ENCODE assay signal across 8 mouse cellular contexts in genomic region chr11:70220731-70221602, GRCm38 (mm10). TPM values are rescaled to one million over a fixed set of nuclear protein-coding genes. Genes with fewer than 3 reads are reported as not detected.
DNase-seq lines count a peak whose midpoint lies in the region; ATAC-seq and TF ChIP-seq lines count a peak whose summit lies in the region.

Gene Slc16a13, minus strand, starts transcription at chr11:70221064.

- peaks cover 40% of the 10 kb centered on the region for H3K4me1 ChIP-seq in bone marrow macrophage, adult 2 months (ENCODE audit: control insufficient read depth, insufficient read depth, low read length)
- peaks cover 28% of the 10 kb centered on the region for H3K4me1 ChIP-seq in embryonic facial prominence, embryonic 15.5 days
- H3K4me1 ChIP-seq in limb, embryonic 13.5 days = peaks cover 31% of the 10 kb centered on the region
- H3K4me1 ChIP-seq in midbrain, embryonic 15.5 days = peaks cover 37% of the 10 kb centered on the region
- H3K4me1 ChIP-seq in spleen, adult 2 months (ENCODE audit: control insufficient read depth, insufficient read depth, insufficient read length) = peaks cover 6% of the 10 kb centered on the region; the same call in 1 of the 2 replicates

- H3K4me2 ChIP-seq in embryonic facial prominence, embryonic 15.5 days (replicated peaks) = peak within 1 kb of the TSS; percentile 76
- H3K4me2 ChIP-seq in limb, embryonic 13.5 days (replicated peaks) = peak within 1 kb of the TSS; percentile 85
- peak within 1 kb of the TSS; percentile 88 for H3K4me2 ChIP-seq in midbrain, embryonic 15.5 days

- ATAC-seq in embryonic facial prominence, embryonic 15.5 days (ENCODE audit: insufficient number of reproducible peaks, low FRiP score, low TSS enrichment, low read depth) = peak; percentile 90
- peak; percentile 95 for ATAC-seq in limb, embryonic 13.5 days (ENCODE audit: low FRiP score, low read depth)
- ATAC-seq in midbrain, embryonic 15.5 days (replicated peaks) = peak; percentile 96

- TF ChIP-seq POLR2A in bone marrow macrophage, adult 2 months (IDR thresholded peaks at IDR 0.05; ENCODE audit: borderline replicate concordance, low read depth, low read length) = peak; percentile 97
- TF ChIP-seq POLR2A in spleen, adult 2 months (IDR thresholded peaks at IDR 0.05; ENCODE audit: low read depth, low read length) = peak; percentile 86

- no peaks in the 10 kb centered on the region for H3K9me3 ChIP-seq in embryonic facial prominence, embryonic 15.5 days (replicated peaks)
- no peaks in the 10 kb centered on the region for H3K9me3 ChIP-seq in limb, embryonic 13.5 days
- no peaks in the 10 kb centered on the region for H3K9me3 ChIP-seq in midbrain, embryonic 15.5 days

- TF ChIP-seq CTCF in bone marrow macrophage, adult 2 months (IDR thresholded peaks at IDR 0.05; ENCODE audit: low read depth, low read length) = no peak
- TF ChIP-seq CTCF in spleen, adult 2 months (IDR thresholded peaks at IDR 0.05; ENCODE audit: extremely low read depth, insufficient read depth, insufficient read length, insufficient replicate concordance) = no peak

- WGBS in embryonic facial prominence, embryonic 15.5 days = under 1% methylated on average over 28 of the region's 28 CpGs
- under 1% methylated on average over 28 of the region's 28 CpGs for WGBS in limb, embryonic 13.5 days
- WGBS in midbrain, embryonic 15.5 days = under 1% methylated on average over 28 of the region's 28 CpGs
- WGBS in spleen, adult 2 months = under 1% methylated on average over 28 of the region's 28 CpGs

- H3K4me3 ChIP-seq in bone marrow macrophage, adult 2 months (ENCODE audit: insufficient read depth, low read length) = peak within 1 kb of the TSS; percentile 91
- peak within 1 kb of the TSS; percentile 51 for H3K4me3 ChIP-seq in embryonic facial prominence, embryonic 15.5 days (replicated peaks)
- peak within 1 kb of the TSS; percentile 56 for H3K4me3 ChIP-seq in limb, embryonic 13.5 days
- peak within 1 kb of the TSS; percentile 58 for H3K4me3 ChIP-seq in midbrain, embryonic 15.5 days
- H3K4me3 ChIP-seq in spleen, adult 2 months (ENCODE audit: extremely low read depth, insufficient read depth, insufficient read length) = peak within 1 kb of the TSS; percentile 71

- H3K36me3 ChIP-seq in embryonic facial prominence, embryonic 15.5 days = 0 out of 2 replicates have a peak, but pooled peaks cover 8% of the 10 kb centered on the region
- H3K36me3 ChIP-seq in limb, embryonic 13.5 days = no peaks in the 10 kb centered on the region
- H3K36me3 ChIP-seq in midbrain, embryonic 15.5 days (replicated peaks) = 0 out of 2 replicates have a peak, but pooled peaks cover 6% of the 10 kb centered on the region
- no peaks in the 10 kb centered on the region for H3K36me3 ChIP-seq in spleen, adult 2 months (ENCODE audit: control insufficient read depth, insufficient read depth, low read length)

- H3K27ac ChIP-seq in bone marrow macrophage, adult 2 months (ENCODE audit: insufficient read depth, low read depth, low read length) = peak within 1 kb of the TSS; percentile 95
- H3K27ac ChIP-seq in embryonic facial prominence, embryonic 15.5 days (replicated peaks) = peak within 1 kb of the TSS; percentile 87
- peak within 1 kb of the TSS; percentile 61 for H3K27ac ChIP-seq in limb, embryonic 13.5 days
- H3K27ac ChIP-seq in midbrain, embryonic 15.5 days = peak within 1 kb of the TSS; percentile 89
- peak within 1 kb of the TSS; percentile 65 for H3K27ac ChIP-seq in spleen, adult 2 months (ENCODE audit: insufficient read depth, low read length)

- peaks cover 37% of the 10 kb centered on the region for H3K27me3 ChIP-seq in embryonic facial prominence, embryonic 15.5 days
- peaks cover 49% of the 10 kb centered on the region for H3K27me3 ChIP-seq in limb, embryonic 13.5 days
- H3K27me3 ChIP-seq in midbrain, embryonic 15.5 days (replicated peaks) = peaks cover 21% of the 10 kb centered on the region
- H3K27me3 ChIP-seq in spleen, adult 2 months (ENCODE audit: control insufficient read depth, insufficient read depth, low read length) = no peaks in the 10 kb centered on the region

- DNase-seq in B cell, adult 2 months = peak; percentile 89 to 91
- peak; percentile 95 to 97 for DNase-seq in heart, adult 9 months (ENCODE audit: low spot score in 2 of 2)
- peak; percentile 99 for DNase-seq in kidney, adult 9 months
- DNase-seq in spleen, adult 2 months (ENCODE audit: low read depth in 1 of 2, low spot score in 2 of 2) = peak; percentile 93

- peak within 1 kb of the TSS; percentile 41 for H3K9ac ChIP-seq in embryonic facial prominence, embryonic 15.5 days
- peak within 1 kb of the TSS; percentile 79 for H3K9ac ChIP-seq in limb, embryonic 13.5 days
- H3K9ac ChIP-seq in midbrain, embryonic 15.5 days = peak within 1 kb of the TSS; percentile 78

RNA-seq across cellular contexts. Expression of gene Slc16a13, which starts in this region (rescaled TPM):
- polyA plus RNA-seq in bone marrow macrophage, adult 2 months (2012; ENCODE audit: insufficient read depth, insufficient read length, missing spikeins) = 6.1 and 8.5 TPM in 2 replicates
- 10.3 and 13.2 TPM in 2 replicates for polyA plus RNA-seq in embryonic facial prominence, embryonic 15.5 days (2015; fragmentation: Nextera tagmentation; extraction: Ambion mirVana)
- polyA plus RNA-seq in limb, embryonic 13.5 days (2015; fragmentation: Nextera tagmentation; extraction: Ambion mirVana) = 10.9 and 11.5 TPM in 2 replicates
- 14.2 and 15.0 TPM in 2 replicates for polyA plus RNA-seq in midbrain, embryonic 15.5 days (2015; fragmentation: Nextera tagmentation; extraction: Ambion mirVana)
- polyA plus RNA-seq in spleen, adult 2 months (2012; rRNA removed) = 5.3 and 5.6 TPM in 2 replicates

Comparison
In these comparisons a context has a peak if more than half of its experiments do, and no peak if none do; other contexts are left out.
1. Peak in every context shown above with its lines: DNase-seq, ATAC-seq, H3K4me3 ChIP-seq and H3K27ac ChIP-seq.